Mouse (Mus musculus) small intestine, adult 2 months (tissue): ENCODE measurements around the gene Phactr2.

ENCODE experiments used
- CTCF ChIP-seq: fragments of 200-500 bp; IDR thresholded peaks from 2 replicates; pipeline ENCODE4 v1.5.1; 2012; ENCODE audit warnings: low read depth, mild to moderate bottlenecking, control low read depth, inconsistent platforms, low read length, moderate library complexity, mixed read lengths; ENCODE audit not compliant: insufficient replicate concordance, insufficient read length; ENCODE audit errors: extremely low read depth
- POLR2A ChIP-seq: fragments of 200-500 bp; IDR thresholded peaks from 2 replicates; pipeline ENCODE4 v1.6.1; 2012; ENCODE audit warnings: low read depth, mild to moderate bottlenecking, control low read depth, inconsistent platforms, low read length, moderate library complexity

DNA sequence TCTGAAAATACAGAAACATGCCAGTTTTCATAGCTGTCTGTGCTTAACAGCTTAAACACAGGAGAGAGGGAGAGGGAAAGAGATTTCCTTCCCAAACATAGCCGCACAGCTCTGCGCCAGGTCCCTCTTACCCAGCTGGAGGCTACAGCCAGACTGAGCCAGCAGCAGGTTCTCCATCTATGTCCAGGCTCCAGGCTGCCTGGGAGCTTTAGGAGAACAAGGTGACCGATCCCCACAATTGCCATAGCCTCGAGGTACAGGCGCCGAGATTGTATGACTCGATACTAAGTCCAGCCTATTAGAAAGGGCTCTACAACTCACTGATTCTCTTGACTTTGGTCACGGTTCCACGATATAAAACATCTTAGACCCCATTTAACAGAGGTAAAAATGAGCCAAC lies 37.2 kb downstream of the Phactr2 start:
- TF ChIP-seq POLR2A = no peak
- no peak for TF ChIP-seq CTCF
